Mouse (Mus musculus): Measurements from ENCODE around the gene Ppp1r3e. TPM values are rescaled to one million over a fixed set of nuclear protein-coding genes. Genes with fewer than 3 reads are reported as not detected.

Ppp1r3e gene
- 17.4 and 39.2 TPM in 2 replicates for polyA plus RNA-seq (2012; rRNA removed; ENCODE audit: low replicate concordance)

GRCm38 (mm10) chr14:54877048-54877715, at the start of gene Ppp1r3e:
TSS of gene Ppp1r3e (minus strand) at chr14:54877550.

GRCm38 (mm10) chr14:54925349-54926342, 48.3 kb upstream of the Ppp1r3e start, which contains the start of gene Efs:
TSS of gene Efs (minus strand) at chr14:54926126.

DNA sequence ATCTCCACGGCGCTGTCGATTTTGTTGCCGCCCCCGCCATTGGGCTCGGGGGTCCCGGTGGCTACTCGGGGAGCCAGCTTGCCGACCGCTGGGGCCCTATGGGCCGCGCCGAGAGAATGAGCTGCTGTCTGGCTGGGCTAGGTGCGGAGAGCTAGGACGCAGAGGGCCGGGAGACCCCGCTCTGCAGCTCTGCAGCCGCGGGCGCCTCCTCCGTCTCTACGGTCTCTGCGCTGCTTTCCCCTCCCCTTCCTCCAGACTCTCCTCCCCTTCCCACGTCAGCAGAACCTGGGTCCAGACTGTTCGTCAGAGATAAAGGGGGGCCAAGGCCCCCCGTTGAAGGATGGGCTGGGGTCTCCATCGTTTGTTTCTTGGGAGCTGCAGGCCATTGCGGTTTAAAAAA, 35.5 kb upstream of the Ppp1r3e start, which contains the start of gene Slc22a17:
Gene Slc22a17, minus strand, starts transcription at position 247 of the 400 bp plus-strand sequence.

GRCm38 (mm10) chr14:54892200-54892599, 14.8 kb upstream of the Ppp1r3e start, which contains the start of gene Pabpn1:
TSS of gene Pabpn1 (plus strand) at chr14:54892500.

GRCm38 (mm10) chr14:54883154-54884021, 6.0 kb upstream of the Ppp1r3e start, which contains the start of the genes Bcl2l2 and Gm20521:
TSS of gene Bcl2l2 (plus strand) at chr14:54883377.
TSS of gene Gm20521 (plus strand) at chr14:54883441.

GRCm38 (mm10) chr14:54870861-54871260, 6.5 kb downstream of the Ppp1r3e start, which contains the start of gene Homez:
TSS of gene Homez (minus strand) at chr14:54870961.

Other genes with a start within 250 kb of the Ppp1r3e start
- not detected in 2 replicates for gene Gm17606, start 236.6 kb downstream of the Ppp1r3e start, polyA plus RNA-seq (2012; rRNA removed; ENCODE audit: low replicate concordance)
- gene Cdh24, start 236.2 kb downstream of the Ppp1r3e start, polyA plus RNA-seq (2012; rRNA removed; ENCODE audit: low replicate concordance), result 4.4 and 7.5 TPM in 2 replicates
- gene 1700123O20Rik, start 191.3 kb downstream of the Ppp1r3e start, polyA plus RNA-seq (2012; rRNA removed; ENCODE audit: low replicate concordance), result 52.1 and 110 TPM in 2 replicates
- 122 and 125 TPM in 2 replicates for gene Acin1, start 190.6 kb downstream of the Ppp1r3e start, polyA plus RNA-seq (2012; rRNA removed; ENCODE audit: low replicate concordance)
- 0.06 and 0.12 TPM in 2 replicates for gene Gm29776, start 178.7 kb downstream of the Ppp1r3e start, polyA plus RNA-seq (2012; rRNA removed; ENCODE audit: low replicate concordance)
- gene Cebpe, start 165.4 kb downstream of the Ppp1r3e start, polyA plus RNA-seq (2012; rRNA removed; ENCODE audit: low replicate concordance), result 2.1 and 3.1 TPM in 2 replicates
- gene Slc7a8, start 95.6 kb downstream of the Ppp1r3e start, polyA plus RNA-seq (2012; rRNA removed; ENCODE audit: low replicate concordance), result 11.6 and 16.1 TPM in 2 replicates
- 0.29 TPM in 1 of 2 replicates, not detected in the other for gene Rnf212b, start 63.4 kb downstream of the Ppp1r3e start, polyA plus RNA-seq (2012; rRNA removed; ENCODE audit: low replicate concordance)
- 3.5 and 9.6 TPM in 2 replicates for gene Homez, start 6.6 kb downstream of the Ppp1r3e start, polyA plus RNA-seq (2012; rRNA removed; ENCODE audit: low replicate concordance)
- 42.9 and 50.7 TPM in 2 replicates for gene Bcl2l2, start 5.8 kb upstream of the Ppp1r3e start, polyA plus RNA-seq (2012; rRNA removed; ENCODE audit: low replicate concordance)
- gene Gm20521, start 5.9 kb upstream of the Ppp1r3e start, polyA plus RNA-seq (2012; rRNA removed; ENCODE audit: low replicate concordance), result 24.7 TPM in 1 of 2 replicates, not detected in the other
- 73.7 and 152 TPM in 2 replicates for gene Pabpn1, start 14.9 kb upstream of the Ppp1r3e start, polyA plus RNA-seq (2012; rRNA removed; ENCODE audit: low replicate concordance)
- gene Slc22a17, start 35.6 kb upstream of the Ppp1r3e start, polyA plus RNA-seq (2012; rRNA removed; ENCODE audit: low replicate concordance), result 75.6 and 107 TPM in 2 replicates
- gene Efs, start 48.6 kb upstream of the Ppp1r3e start, polyA plus RNA-seq (2012; rRNA removed; ENCODE audit: low replicate concordance), result 38.0 and 58.4 TPM in 2 replicates
- not detected in 2 replicates for gene Il25, start 55.1 kb upstream of the Ppp1r3e start, polyA plus RNA-seq (2012; rRNA removed; ENCODE audit: low replicate concordance)
- 2.3 and 6.9 TPM in 2 replicates for gene Cmtm5, start 58.7 kb upstream of the Ppp1r3e start, polyA plus RNA-seq (2012; rRNA removed; ENCODE audit: low replicate concordance)
- 0.48 and 0.62 TPM in 2 replicates for gene Myh6, start 89.4 kb upstream of the Ppp1r3e start, polyA plus RNA-seq (2012; rRNA removed; ENCODE audit: low replicate concordance)
- gene Gm17428, start 99.4 kb upstream of the Ppp1r3e start, polyA plus RNA-seq (2012; rRNA removed; ENCODE audit: low replicate concordance), result not detected in 2 replicates
- 0.02 and 0.57 TPM in 2 replicates for gene Myh7, start 117.1 kb upstream of the Ppp1r3e start, polyA plus RNA-seq (2012; rRNA removed; ENCODE audit: low replicate concordance)
- gene Ngdn, start 137.9 kb upstream of the Ppp1r3e start, polyA plus RNA-seq (2012; rRNA removed; ENCODE audit: low replicate concordance), result 9.4 and 15.2 TPM in 2 replicates
- 1.1 and 3.8 TPM in 2 replicates for gene Zfhx2, start 214.8 kb upstream of the Ppp1r3e start, polyA plus RNA-seq (2012; rRNA removed; ENCODE audit: low replicate concordance)
- 6.1 and 7.8 TPM in 2 replicates for gene Thtpa, start 217.2 kb upstream of the Ppp1r3e start, polyA plus RNA-seq (2012; rRNA removed; ENCODE audit: low replicate concordance)
- gene Ap1g2, start 229.0 kb upstream of the Ppp1r3e start, polyA plus RNA-seq (2012; rRNA removed; ENCODE audit: low replicate concordance), result 58.4 TPM in 2 replicates
- gene Jph4, start 239.4 kb upstream of the Ppp1r3e start, polyA plus RNA-seq (2012; rRNA removed; ENCODE audit: low replicate concordance), result 0.39 and 0.56 TPM in 2 replicates